Mouse (Mus musculus) lung, postnatal 0 days (tissue): ENCODE data around the gene Marc1.

Source experiments
- CTCF ChIP-seq: IDR thresholded peaks from 2 replicates; pipeline ENCODE4 v1.5.1; 2016; ENCODE audit warnings: antibody characterized with exemption, mild to moderate bottlenecking
- EP300 ChIP-seq: IDR thresholded peaks from 2 replicates; pipeline ENCODE4 v1.6.1; 2016; ENCODE audit warnings: antibody characterized with exemption, mild to moderate bottlenecking, control low read depth

DNA sequence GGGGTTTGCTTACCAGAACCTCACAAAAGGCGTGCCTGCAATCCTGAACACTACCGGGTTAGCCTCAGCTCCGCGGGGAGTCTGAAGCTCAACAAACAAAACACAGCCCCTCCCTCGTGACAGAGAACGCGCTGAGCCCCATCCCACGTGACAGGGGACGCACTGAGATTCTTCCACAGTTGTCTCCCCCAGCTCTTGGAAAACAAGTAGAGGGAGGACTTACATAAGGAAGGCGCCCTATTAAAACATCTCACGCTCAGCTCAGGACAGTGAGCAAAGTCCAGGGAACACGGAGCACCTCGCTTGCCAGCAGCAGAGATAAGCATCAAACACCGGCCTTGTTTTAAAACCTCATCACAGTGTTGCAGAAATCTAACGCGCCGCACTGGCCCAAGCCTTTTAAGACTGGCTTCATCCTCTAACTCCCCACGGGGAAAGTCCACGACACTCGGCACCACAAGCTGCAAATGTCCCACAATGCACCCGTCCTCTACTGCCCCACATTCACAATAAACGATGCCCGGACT, 16.1 kb upstream of the Marc1 start:
- no peak for TF ChIP-seq CTCF
- no peak for TF ChIP-seq EP300
